Mouse (Mus musculus): ENCODE measurements around the gene Gm20509.

- TF ChIP-seq POLR2A (IDR thresholded peaks at IDR 0.05; ENCODE audit: insufficient read depth, low read depth, low read length): no peak
- no peak for TF ChIP-seq CTCF (IDR thresholded peaks at IDR 0.05)
Measured at GRCm38 (mm10) chr9:73127457-73127856, 25.2 kb downstream of the Gm20509 start.
